Mouse (Mus musculus): ENCODE results near the gene Teddm1a.
"Not testable (repeated sequence)": the region's sequence is repeated elsewhere in the genome, so short reads cannot be mapped to it uniquely, and the experiment has no call there.

The Teddm1a gene

GRCm38 (mm10) chr1:153891442-153891841 lies at the start of gene Teddm1a:
Teddm1a (plus strand) TSS chr1:153891742.
- DNase-seq, result no peak

GRCm38 (mm10) chr1:153842121-153842740 lies 49.3 kb upstream of the Teddm1a start:
- peak; percentile 54 to 72 for DNase-seq

GRCm38 (mm10) chr1:153844042-153844441 lies 47.5 kb upstream of the Teddm1a start, which contains the start of gene Rgsl1:
Rgsl1 (minus strand) TSS chr1:153844142.
- no peak for DNase-seq

GRCm38 (mm10) chr1:153846420-153846819 lies 45.1 kb upstream of the Teddm1a start:
- no peak for DNase-seq

GRCm38 (mm10) chr1:153846867-153847266 lies 44.7 kb upstream of the Teddm1a start:
- DNase-seq, result no peak

GRCm38 (mm10) chr1:153852696-153853095 lies 38.8 kb upstream of the Teddm1a start:
- peak; percentile 21 to 41 for DNase-seq

- DNase-seq, result no peak
Measured at GRCm38 (mm10) chr1:153855946-153856345, 35.6 kb upstream of the Teddm1a start.

- no peak for DNase-seq
Measured at GRCm38 (mm10) chr1:153874045-153874444, 17.5 kb upstream of the Teddm1a start, which contains the start of gene Teddm1b. Teddm1b (plus strand) TSS chr1:153874345.

- DNase-seq, result not testable (repeated sequence)
Measured at GRCm38 (mm10) chr1:153880391-153880790, 11.2 kb upstream of the Teddm1a start.

- no peak for DNase-seq
Measured at GRCm38 (mm10) chr1:153886024-153886633, 5.4 kb upstream of the Teddm1a start.

- no peak for DNase-seq
Measured at GRCm38 (mm10) chr1:153890121-153890520, 1.4 kb upstream of the Teddm1a start.

- DNase-seq, result no peak
Measured at GRCm38 (mm10) chr1:153893746-153894145, 2.2 kb downstream of the Teddm1a start.

GRCm38 (mm10) chr1:153894201-153894893 lies 2.8 kb downstream of the Teddm1a start:
- no peak for DNase-seq

- peak; percentile 22 to 37 for DNase-seq
Measured at GRCm38 (mm10) chr1:153894979-153895378, 3.4 kb downstream of the Teddm1a start.

- DNase-seq, result no peak
Measured at GRCm38 (mm10) chr1:153897196-153897595, 5.7 kb downstream of the Teddm1a start.

- DNase-seq, result no peak
Measured at GRCm38 (mm10) chr1:153898989-153899730, 7.6 kb downstream of the Teddm1a start.

GRCm38 (mm10) chr1:153899731-153900380 lies 8.3 kb downstream of the Teddm1a start, which contains the start of the genes Glul and Teddm2:
Glul (plus strand) TSS chr1:153899944.
Teddm2 (minus strand) TSS chr1:153900228.
- peak; percentile 95 to 96 for DNase-seq

- DNase-seq, result peak in 1 of 2 experiments; percentile 62
Measured at GRCm38 (mm10) chr1:153900381-153900780, 8.8 kb downstream of the Teddm1a start.

GRCm38 (mm10) chr1:153900860-153901730 lies 9.6 kb downstream of the Teddm1a start:
- DNase-seq, result no peak

GRCm38 (mm10) chr1:153903006-153903405 lies 11.5 kb downstream of the Teddm1a start:
- no peak for DNase-seq

GRCm38 (mm10) chr1:153904236-153904635 lies 12.7 kb downstream of the Teddm1a start:
- no peak for DNase-seq
